ENCODE assay signal across 8 mouse cellular contexts in the genomic region with DNA sequence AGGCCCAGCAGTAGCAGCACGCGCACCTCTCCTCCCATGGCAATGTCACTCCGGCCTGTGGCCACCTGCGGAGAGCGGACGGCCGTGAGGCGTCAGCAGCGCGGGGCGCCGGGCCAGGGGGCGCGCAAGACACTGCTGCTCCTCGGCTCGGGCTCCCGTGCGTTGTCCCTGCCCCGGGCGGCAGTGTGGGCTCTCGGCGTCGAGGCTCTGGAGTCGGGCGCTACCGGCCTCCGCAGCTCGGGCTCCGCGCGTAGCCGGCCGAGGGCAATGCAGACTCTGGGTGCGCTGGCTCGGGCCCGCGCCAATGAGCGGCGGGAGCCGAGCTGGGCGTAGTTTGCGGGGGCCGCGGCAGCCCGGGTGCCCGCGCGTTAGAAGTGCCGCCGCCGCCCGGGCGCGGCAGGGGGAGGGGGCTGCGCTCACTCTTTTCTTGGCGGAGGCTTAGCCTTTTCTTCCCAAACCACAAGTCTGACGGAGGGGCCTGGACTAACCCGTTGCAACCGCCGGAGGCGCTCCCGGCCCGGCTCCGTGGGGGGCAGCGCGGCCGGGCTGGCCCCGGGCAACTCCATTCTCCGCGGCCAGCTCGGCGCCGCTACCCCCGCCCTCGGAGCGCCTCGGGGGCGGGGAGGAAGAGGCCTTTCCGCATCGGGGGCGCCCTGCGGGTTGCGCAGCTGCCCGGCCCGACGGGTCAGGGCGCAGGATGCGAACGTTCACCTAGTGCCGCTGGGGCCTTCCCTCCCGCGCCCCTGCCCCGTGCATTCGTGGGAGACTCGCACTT. TPM values are rescaled to one million over a fixed set of nuclear protein-coding genes. Genes with fewer than 3 reads are reported as not detected.
DNase-seq lines count a peak whose midpoint lies in the region; ATAC-seq and TF ChIP-seq lines count a peak whose summit lies in the region.

No protein-coding gene starts in this region.

- H3K9me3 ChIP-seq in forebrain, embryonic 10.5 days, result no peaks in the 10 kb centered on the region
- no peaks in the 10 kb centered on the region for H3K9me3 ChIP-seq in intestine, postnatal 0 days (ENCODE audit: control insufficient read depth)

- peaks cover 25% of the 10 kb centered on the region for H3K27me3 ChIP-seq in thymus, adult 2 months (ENCODE audit: control insufficient read depth, insufficient read depth, low read length)
- peaks cover 99% of the 10 kb centered on the region for H3K27me3 ChIP-seq in forebrain, embryonic 10.5 days (ENCODE audit: poor library complexity, severe bottlenecking)
- peaks cover 76% of the 10 kb centered on the region for H3K27me3 ChIP-seq in intestine, postnatal 0 days (replicated peaks; ENCODE audit: control insufficient read depth, insufficient read depth, low read length)

- H3K4me1 ChIP-seq in thymus, adult 2 months (replicated peaks; ENCODE audit: control insufficient read depth, insufficient read depth, low read length), result peaks cover 14% of the 10 kb centered on the region
- peaks cover 43% of the 10 kb centered on the region for H3K4me1 ChIP-seq in forebrain, embryonic 10.5 days
- H3K4me1 ChIP-seq in intestine, postnatal 0 days (replicated peaks; ENCODE audit: control insufficient read depth, insufficient read depth, low read length), result peaks cover 8% of the 10 kb centered on the region
- H3K4me1 ChIP-seq in lung, adult 2 months (ENCODE audit: control insufficient read depth, insufficient read depth, low read length), result 0 out of 2 replicates have a peak, but pooled peaks cover 2% of the 10 kb centered on the region

- peak overlapping the region; percentile 15 for H3K4me3 ChIP-seq in thymus, adult 2 months (ENCODE audit: control insufficient read depth, insufficient read depth, low read length)
- peak overlapping the region; percentile 53 for H3K4me3 ChIP-seq in forebrain, embryonic 10.5 days
- peak overlapping the region; percentile 42 for H3K4me3 ChIP-seq in intestine, postnatal 0 days (ENCODE audit: low read depth, low read length)
- H3K4me3 ChIP-seq in lung, adult 2 months (replicated peaks; ENCODE audit: extremely low read depth, low read depth, low read length), result peak overlapping the region; percentile 42

- no peaks in the 10 kb centered on the region for H3K36me3 ChIP-seq in thymus, adult 2 months (ENCODE audit: control insufficient read depth, insufficient read depth, low read length)
- no peaks in the 10 kb centered on the region for H3K36me3 ChIP-seq in forebrain, embryonic 10.5 days (replicated peaks)
- no peaks in the 10 kb centered on the region for H3K36me3 ChIP-seq in intestine, postnatal 0 days (ENCODE audit: control insufficient read depth, insufficient read depth)

- H3K4me2 ChIP-seq in intestine, postnatal 0 days (replicated peaks; ENCODE audit: low read depth), result peak overlapping the region; percentile 81

- peak; percentile 18 for DNase-seq in thymus, adult 2 months
- no peak for DNase-seq in thymus, adult 18-20 months
- DNase-seq in forebrain, embryonic 10.5 days (ENCODE audit: extremely low spot score, low spot score), result peak; percentile 49
- peak; percentile 35 for DNase-seq in lung, adult 2 months
- peak; percentile 67 for DNase-seq in retina, embryonic 14.5 days (ENCODE audit: low spot score)
- DNase-seq in urinary bladder, postnatal 4 days (ENCODE audit: low spot score in 2 of 2), result no peak
- DNase-seq in layer of hippocampus, adult 8-10 months (ENCODE audit: low spot score in 2 of 2), result no peak

- no peak overlapping the region for H3K27ac ChIP-seq in thymus, adult 2 months (ENCODE audit: control insufficient read depth, insufficient read depth, low read length)
- H3K27ac ChIP-seq in forebrain, embryonic 10.5 days, result peak overlapping the region; percentile 65
- no peak overlapping the region for H3K27ac ChIP-seq in intestine, postnatal 0 days (ENCODE audit: low read depth, low read length)

- TF ChIP-seq POLR2A in thymus, adult 2 months (IDR thresholded peaks at IDR 0.05; ENCODE audit: control insufficient read depth, extremely low read depth, insufficient read depth, low read length, poor library complexity), result no peak
- TF ChIP-seq POLR2A in lung, adult 2 months (IDR thresholded peaks at IDR 0.05; ENCODE audit: borderline replicate concordance, extremely low read depth, low read depth, low read length), result no peak

- H3K9ac ChIP-seq in intestine, postnatal 0 days (ENCODE audit: low read depth, low read length), result peak overlapping the region; percentile 31; the same call in 1 of the 2 replicates

- ATAC-seq in intestine, postnatal 0 days, result peak; percentile 48

- 1% methylated on average over 92 of the region's 95 CpGs for WGBS in thymus, adult 2 months
- under 1% methylated on average over 94 of the region's 95 CpGs for WGBS in forebrain, embryonic 10.5 days
- under 1% methylated on average over 85 of the region's 95 CpGs for WGBS in intestine, postnatal 0 days
- under 1% methylated on average over 94 of the region's 95 CpGs for WGBS in lung, adult 2 months

- no peak for TF ChIP-seq CTCF in thymus, adult 2 months (IDR thresholded peaks at IDR 0.05; ENCODE audit: borderline replicate concordance, control insufficient read depth, extremely low read depth, insufficient read depth, low read length, poor library complexity)
- peak; percentile 40 for TF ChIP-seq CTCF in intestine, postnatal 0 days (IDR thresholded peaks at IDR 0.05; ENCODE audit: low read depth)
- no peak for TF ChIP-seq CTCF in lung, adult 2 months (IDR thresholded peaks at IDR 0.05; ENCODE audit: insufficient read depth, low read length)

RNA-seq across cellular contexts. Expression of gene Notum, which starts 0.5 kb away (rescaled TPM):
- polyA plus RNA-seq in thymus, adult 2 months (2012; rRNA removed), result 0.24 and 0.89 TPM in 2 replicates
- polyA plus RNA-seq in forebrain, embryonic 10.5 days (2016; fragmentation: Nextera tagmentation; extraction: Ambion mirVana), result 0.57 and 0.75 TPM in 2 replicates
- 0.39 and 0.68 TPM in 2 replicates for polyA plus RNA-seq in intestine, postnatal 0 days (2015; fragmentation: Nextera tagmentation; extraction: Ambion mirVana)
- 15.5 and 20.6 TPM in 2 replicates for polyA plus RNA-seq in lung, adult 2 months (2012; rRNA removed)
- 1 to 10 TPM; 1.5 to 5.4 (median 5.2) TPM for total RNA-seq in layer of hippocampus, adult 8-10 months (2022)

RNA-seq across cellular contexts. Expression of gene Aspscr1, which starts 12.3 kb away (rescaled TPM):
- polyA plus RNA-seq in thymus, adult 2 months (2012; rRNA removed), result 170 and 183 TPM in 2 replicates
- 134 and 142 TPM in 2 replicates for polyA plus RNA-seq in forebrain, embryonic 10.5 days (2016; fragmentation: Nextera tagmentation; extraction: Ambion mirVana)
- polyA plus RNA-seq in intestine, postnatal 0 days (2015; fragmentation: Nextera tagmentation; extraction: Ambion mirVana), result 105 and 106 TPM in 2 replicates
- 86.9 and 95.8 TPM in 2 replicates for polyA plus RNA-seq in lung, adult 2 months (2012; rRNA removed)
- total RNA-seq in layer of hippocampus, adult 8-10 months (2022), result 10 to 100 TPM; 53.0 to 61.0 (median 55.6) TPM

RNA-seq across cellular contexts. Expression of gene Myadml2, which starts 12.5 kb away (rescaled TPM):
- 1.2 and 3.2 TPM in 2 replicates for polyA plus RNA-seq in thymus, adult 2 months (2012; rRNA removed)
- not detected in 2 replicates for polyA plus RNA-seq in forebrain, embryonic 10.5 days (2016; fragmentation: Nextera tagmentation; extraction: Ambion mirVana)
- polyA plus RNA-seq in intestine, postnatal 0 days (2015; fragmentation: Nextera tagmentation; extraction: Ambion mirVana), result not detected in 2 replicates
- polyA plus RNA-seq in lung, adult 2 months (2012; rRNA removed), result 1.1 and 3.1 TPM in 2 replicates
- total RNA-seq in layer of hippocampus, adult 8-10 months (2022), result 1 to 10 TPM; 3.6 to 8.2 (median 6.0) TPM

RNA-seq across cellular contexts. Expression of gene Pycr1, which starts 16.9 kb away (rescaled TPM):
- polyA plus RNA-seq in thymus, adult 2 months (2012; rRNA removed), result 2.8 and 3.4 TPM in 2 replicates
- 37.5 and 40.5 TPM in 2 replicates for polyA plus RNA-seq in forebrain, embryonic 10.5 days (2016; fragmentation: Nextera tagmentation; extraction: Ambion mirVana)
- 5.3 and 6.5 TPM in 2 replicates for polyA plus RNA-seq in intestine, postnatal 0 days (2015; fragmentation: Nextera tagmentation; extraction: Ambion mirVana)
- polyA plus RNA-seq in lung, adult 2 months (2012; rRNA removed), result 4.1 and 4.5 TPM in 2 replicates
- 1 to 10 TPM; 1.1 to 1.6 (median 1.3) TPM for total RNA-seq in layer of hippocampus, adult 8-10 months (2022)

RNA-seq across cellular contexts. Expression of gene Mafg, which starts 27.1 kb away (rescaled TPM):
- 33.6 and 35.5 TPM in 2 replicates for polyA plus RNA-seq in thymus, adult 2 months (2012; rRNA removed)
- polyA plus RNA-seq in forebrain, embryonic 10.5 days (2016; fragmentation: Nextera tagmentation; extraction: Ambion mirVana), result 20.2 and 22.7 TPM in 2 replicates
- 40.2 and 49.1 TPM in 2 replicates for polyA plus RNA-seq in intestine, postnatal 0 days (2015; fragmentation: Nextera tagmentation; extraction: Ambion mirVana)
- polyA plus RNA-seq in lung, adult 2 months (2012; rRNA removed), result 41.5 and 51.3 TPM in 2 replicates
- total RNA-seq in layer of hippocampus, adult 8-10 months (2022), result 10 to 100 TPM; 70.7 to 89.1 (median 77.4) TPM

Comparison
In these comparisons a context has a peak if more than half of its experiments do, and no peak if none do; other contexts are left out.
1. DNase-seq: peak in thymus, adult 2 months (single experiment), forebrain, embryonic 10.5 days (single experiment), lung, adult 2 months (single experiment) and retina, embryonic 14.5 days (single experiment); none in thymus, adult 18-20 months (0 of 2), urinary bladder, postnatal 4 days (0 of 2) and layer of hippocampus, adult 8-10 months (0 of 2).
2. Peak in every context shown above with its lines, with median percentiles within 50 percentile points of each other: H3K4me3 ChIP-seq.